Mouse (Mus musculus) liver, postnatal 0 days (tissue): ENCODE measurements around the gene Mcur1.

ENCODE experiments used
- CTCF ChIP-seq: sonication (generic); IDR thresholded peaks from 2 replicates; pipeline ENCODE4 v1.5.1; 2016; ENCODE audit warnings: antibody characterized with exemption, low read depth
- EP300 ChIP-seq: IDR thresholded peaks from 2 replicates; pipeline ENCODE4 v1.6.1; 2016; ENCODE audit warnings: antibody characterized with exemption, low read depth, mild to moderate bottlenecking

DNA sequence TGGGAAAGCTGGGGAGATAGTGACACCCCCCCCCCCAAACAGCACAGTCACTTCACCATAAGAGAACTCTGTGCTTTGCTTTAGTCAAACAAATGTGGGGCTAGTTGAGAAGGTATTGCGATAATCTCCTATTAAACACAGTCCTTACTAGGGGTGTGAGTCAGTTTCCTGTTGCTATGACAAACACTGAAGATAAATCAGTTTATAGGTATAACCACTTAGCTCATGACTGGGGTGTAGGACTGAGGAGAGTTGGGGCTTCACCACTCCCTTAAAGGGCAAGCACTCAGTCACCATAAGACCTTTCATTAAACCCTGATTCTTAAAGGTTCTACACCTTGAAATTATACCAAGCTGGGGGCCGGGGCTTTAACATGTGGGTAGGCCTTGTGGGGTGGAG lies 42.4 kb upstream of the Mcur1 start:
- TF ChIP-seq CTCF: no peak
- TF ChIP-seq EP300: no peak
